Mouse (Mus musculus): ENCODE measurements at regions not wholly inside any gene's neighbourhood (a gene's known extent, or its start where the extent isn't known, plus 50 kb on each side); places are given as distances from the start of the nearest gene placed in this dataset.

DNA sequence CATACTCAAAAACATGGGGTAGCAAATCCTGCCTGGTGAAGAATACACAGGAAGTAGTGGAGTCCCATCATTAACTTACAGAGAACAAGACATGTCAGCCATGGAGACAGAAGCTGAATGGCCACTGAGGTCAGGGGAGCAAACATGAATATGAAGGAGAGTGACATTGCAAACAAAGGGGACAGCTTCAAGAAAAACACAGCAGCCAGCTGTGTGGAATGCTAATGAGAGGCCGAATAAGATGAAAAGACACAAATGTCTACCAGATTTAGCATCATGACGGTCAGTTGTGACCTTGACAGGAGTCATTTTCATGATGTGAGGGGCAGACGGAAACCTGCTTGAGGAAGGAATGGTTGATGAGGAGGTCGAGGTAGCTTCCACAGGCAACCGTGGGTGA is 167.7 kb downstream of the Pou4f1 start:
- Histone ChIP-seq H3K4me1 (ENCODE audit: control insufficient read depth, insufficient read depth, low read length) (no peaks in the 10 kb centered on the region), H3K9ac (ENCODE audit: low read depth, low read length) (no peak overlapping the region), H3K9me3 (ENCODE audit: control insufficient read depth, low read length) (no peaks in the 10 kb centered on the region), H3K27me3 (replicated peaks; ENCODE audit: control insufficient read depth, insufficient read depth, low read length) (no peaks in the 10 kb centered on the region), H3K4me3 (ENCODE audit: low read length) (no peak overlapping the region), H3K4me2 (ENCODE audit: low read depth, low read length) (no peak overlapping the region), H3K36me3 (ENCODE audit: control insufficient read depth, insufficient read depth, low read length) (no peaks in the 10 kb centered on the region), H3K27ac (ENCODE audit: low read length) (no peak overlapping the region)
- WGBS, result 79% methylated on average over 5 of the region's 5 CpGs
- no peak for ATAC-seq

DNA sequence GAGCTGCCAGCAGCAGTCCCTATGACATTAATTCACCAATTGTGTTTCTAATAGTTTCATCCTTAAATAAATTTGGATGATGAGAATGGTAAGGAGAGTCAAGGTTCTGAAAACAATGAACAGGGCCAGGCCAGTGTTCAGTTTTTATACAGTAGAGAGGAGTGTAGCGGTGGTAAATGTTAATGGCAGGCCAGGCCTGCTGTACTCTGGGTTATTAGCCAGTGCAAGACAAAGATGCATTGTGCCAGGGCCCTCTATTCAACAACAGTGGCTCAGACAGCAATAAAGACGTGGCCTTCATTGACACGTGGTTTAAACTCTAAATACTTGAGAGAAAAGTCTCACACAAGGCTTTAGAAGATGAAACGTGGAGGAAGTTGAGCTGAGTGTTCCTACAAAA is 169.5 kb downstream of the Pou4f1 start:
- ATAC-seq, result no peak
- no peak overlapping the region for H3K4me3 ChIP-seq (ENCODE audit: low read length)
- H3K4me1 ChIP-seq (ENCODE audit: control insufficient read depth, insufficient read depth, low read length), result no peaks in the 10 kb centered on the region
- H3K9me3 ChIP-seq (ENCODE audit: control insufficient read depth, low read length), result no peaks in the 10 kb centered on the region
- no peaks in the 10 kb centered on the region for H3K27me3 ChIP-seq (replicated peaks; ENCODE audit: control insufficient read depth, insufficient read depth, low read length)
- H3K4me2 ChIP-seq (ENCODE audit: low read depth, low read length), result no peak overlapping the region
- no peak overlapping the region for H3K9ac ChIP-seq (ENCODE audit: low read depth, low read length)
- H3K36me3 ChIP-seq (ENCODE audit: control insufficient read depth, insufficient read depth, low read length), result no peaks in the 10 kb centered on the region
- no peak overlapping the region for H3K27ac ChIP-seq (ENCODE audit: low read length)
- 47% methylated on average over 4 of the region's 4 CpGs for WGBS

DNA sequence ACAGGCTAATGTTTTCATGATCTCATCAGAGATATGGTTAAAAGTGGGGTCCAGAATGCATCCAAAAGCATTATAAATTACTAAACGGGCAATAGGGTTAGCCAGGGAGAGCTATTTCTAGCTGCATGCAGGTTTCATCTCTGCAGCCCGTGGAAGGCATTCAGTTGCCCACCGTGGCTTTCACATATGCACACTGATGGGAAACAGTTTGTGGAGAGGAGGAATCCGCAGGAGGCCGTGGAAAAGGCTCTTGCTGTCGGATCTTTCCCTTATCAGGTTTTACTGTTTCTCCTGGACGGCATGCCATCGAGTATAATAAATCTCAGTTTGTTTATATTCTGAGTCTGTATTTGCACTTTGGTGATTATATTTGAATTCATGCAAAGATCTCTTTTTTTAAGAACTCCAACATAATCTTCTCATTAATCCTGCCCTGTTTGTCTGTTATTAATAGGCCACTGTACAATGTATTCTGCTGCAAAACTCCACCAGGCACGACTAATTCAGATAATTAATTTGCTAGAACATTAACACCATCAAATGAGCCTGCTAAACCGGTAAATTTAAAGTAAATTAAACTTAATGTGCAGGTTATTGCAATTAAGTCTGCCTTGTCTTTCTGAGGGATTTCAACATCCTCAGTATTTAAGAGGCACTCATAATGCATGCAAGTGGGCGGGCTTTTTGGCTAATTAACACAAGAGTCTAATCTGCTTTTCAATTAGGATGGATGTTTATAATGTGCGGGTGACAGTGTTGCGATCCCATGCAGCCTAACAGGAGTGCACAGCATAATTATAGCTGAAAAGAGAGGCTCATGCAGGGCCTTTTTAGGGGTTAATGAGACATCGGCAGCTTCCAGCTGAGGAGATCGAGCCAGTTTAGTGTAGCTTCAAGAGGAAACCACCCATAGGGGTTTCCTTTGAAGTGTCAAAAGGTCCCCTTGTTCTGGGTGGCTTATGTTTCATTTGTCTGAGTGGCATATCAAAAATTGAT is 170.2 kb downstream of the Pou4f1 start:
- Histone ChIP-seq H3K4me3 (ENCODE audit: low read length) (no peak overlapping the region), H3K4me2 (ENCODE audit: low read depth, low read length) (no peak overlapping the region), H3K9me3 (ENCODE audit: control insufficient read depth, low read length) (no peaks in the 10 kb centered on the region), H3K9ac (ENCODE audit: low read depth, low read length) (no peak overlapping the region), H3K27me3 (replicated peaks; ENCODE audit: control insufficient read depth, insufficient read depth, low read length) (no peaks in the 10 kb centered on the region), H3K27ac (ENCODE audit: low read length) (no peak overlapping the region), H3K36me3 (ENCODE audit: control insufficient read depth, insufficient read depth, low read length) (no peaks in the 10 kb centered on the region), H3K4me1 (ENCODE audit: control insufficient read depth, insufficient read depth, low read length) (no peaks in the 10 kb centered on the region)
- 37% methylated on average over 15 of the region's 15 CpGs for WGBS
- no peak for ATAC-seq

DNA sequence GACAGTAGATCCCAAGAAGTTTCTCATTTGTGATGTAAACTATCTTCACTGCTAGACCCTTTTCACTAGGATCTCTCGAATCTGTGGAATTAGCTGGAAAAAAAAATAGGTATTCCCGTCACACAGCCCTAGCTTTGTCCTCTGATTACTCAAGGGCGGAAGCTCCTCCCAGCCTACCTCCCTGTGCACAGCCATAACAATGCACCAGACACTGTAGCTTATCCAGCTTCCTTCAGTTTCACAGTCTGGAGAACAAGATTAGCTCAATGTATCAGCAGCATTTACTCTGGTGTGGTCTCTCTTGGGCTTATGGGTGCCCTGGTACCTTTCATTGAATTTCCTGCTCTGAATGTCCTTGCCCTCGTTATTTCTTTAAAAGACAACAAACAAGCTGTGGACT is 174.0 kb downstream of the Pou4f1 start:
- no peak for ATAC-seq

DNA sequence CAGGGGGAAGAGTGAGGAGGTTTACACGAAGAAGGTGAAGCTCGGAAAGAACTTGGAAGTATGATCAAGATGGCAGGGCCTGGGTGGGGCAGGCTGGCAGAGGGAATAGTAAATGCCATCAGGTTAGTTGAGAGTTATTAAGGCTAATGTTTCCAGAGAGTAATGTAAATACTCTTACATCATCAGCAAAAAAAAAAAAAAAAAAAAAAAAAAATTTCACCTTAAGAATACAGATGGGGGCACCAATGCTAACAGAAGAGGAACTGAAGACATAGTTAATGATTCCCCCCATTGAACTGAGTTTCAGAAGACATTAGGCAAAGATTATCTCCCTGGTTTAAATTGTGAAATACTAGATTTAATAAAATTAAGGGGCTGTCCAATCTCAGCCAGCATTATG is 174.7 kb downstream of the Pou4f1 start:
- no peaks in the 10 kb centered on the region for H3K27me3 ChIP-seq (replicated peaks; ENCODE audit: control insufficient read depth, insufficient read depth, low read length)
- no peak overlapping the region for H3K9ac ChIP-seq (ENCODE audit: low read depth, low read length)
- no peak overlapping the region for H3K4me2 ChIP-seq (ENCODE audit: low read depth, low read length)
- no peak overlapping the region for H3K4me3 ChIP-seq (ENCODE audit: low read length)
- H3K27ac ChIP-seq (ENCODE audit: low read length), result no peak overlapping the region
- no peaks in the 10 kb centered on the region for H3K4me1 ChIP-seq (ENCODE audit: control insufficient read depth, insufficient read depth, low read length)
- 87% methylated on average over 2 of the region's 2 CpGs for WGBS
- no peak for ATAC-seq
- H3K36me3 ChIP-seq (ENCODE audit: control insufficient read depth, insufficient read depth, low read length), result no peaks in the 10 kb centered on the region
- no peaks in the 10 kb centered on the region for H3K9me3 ChIP-seq (ENCODE audit: control insufficient read depth, low read length)

More for the DNA sequence above, 174.0 kb downstream of the Pou4f1 start:
- Histone ChIP-seq H3K4me1 (ENCODE audit: control insufficient read depth, insufficient read depth, low read length) (no peaks in the 10 kb centered on the region), H3K4me2 (ENCODE audit: low read depth, low read length) (no peak overlapping the region), H3K4me3 (ENCODE audit: low read length) (no peak overlapping the region), H3K9ac (ENCODE audit: low read depth, low read length) (no peak overlapping the region), H3K9me3 (ENCODE audit: control insufficient read depth, low read length) (no peaks in the 10 kb centered on the region), H3K27ac (ENCODE audit: low read length) (no peak overlapping the region), H3K36me3 (ENCODE audit: control insufficient read depth, insufficient read depth, low read length) (no peaks in the 10 kb centered on the region), H3K27me3 (replicated peaks; ENCODE audit: control insufficient read depth, insufficient read depth, low read length) (no peaks in the 10 kb centered on the region)
- 59% methylated on average over 4 of the region's 4 CpGs for WGBS

GRCm38 (mm10) chr14:104280353-104280752 is 187.4 kb downstream of the Pou4f1 start:
- no peak overlapping the region for H3K27ac ChIP-seq (ENCODE audit: low read length)
- ATAC-seq, result no peak
- no peaks in the 10 kb centered on the region for H3K9me3 ChIP-seq (ENCODE audit: control insufficient read depth, low read length)
- WGBS, result 83% methylated on average over 6 of the region's 6 CpGs
- H3K36me3 ChIP-seq (ENCODE audit: control insufficient read depth, insufficient read depth, low read length), result no peaks in the 10 kb centered on the region
- no peak overlapping the region for H3K4me2 ChIP-seq (ENCODE audit: low read depth, low read length)
- H3K9ac ChIP-seq (ENCODE audit: low read depth, low read length), result no peak overlapping the region
- H3K4me3 ChIP-seq (ENCODE audit: low read length), result no peak overlapping the region
- H3K4me1 ChIP-seq (ENCODE audit: control insufficient read depth, insufficient read depth, low read length), result no peaks in the 10 kb centered on the region
- H3K27me3 ChIP-seq (replicated peaks; ENCODE audit: control insufficient read depth, insufficient read depth, low read length), result no peaks in the 10 kb centered on the region

- Histone ChIP-seq H3K9ac (ENCODE audit: low read depth, low read length) (no peak overlapping the region), H3K27ac (ENCODE audit: low read length) (no peak overlapping the region), H3K4me1 (ENCODE audit: control insufficient read depth, insufficient read depth, low read length) (no peaks in the 10 kb centered on the region), H3K4me2 (ENCODE audit: low read depth, low read length) (no peak overlapping the region), H3K36me3 (ENCODE audit: control insufficient read depth, insufficient read depth, low read length) (no peaks in the 10 kb centered on the region), H3K9me3 (ENCODE audit: control insufficient read depth, low read length) (no peaks in the 10 kb centered on the region), H3K27me3 (replicated peaks; ENCODE audit: control insufficient read depth, insufficient read depth, low read length) (no peaks in the 10 kb centered on the region), H3K4me3 (ENCODE audit: low read length) (no peak overlapping the region)
- WGBS, result 77% methylated on average over 5 of the region's 5 CpGs
- no peak for ATAC-seq
Observed at GRCm38 (mm10) chr14:104279890-104280289, 187.9 kb downstream of the Pou4f1 start.

DNA sequence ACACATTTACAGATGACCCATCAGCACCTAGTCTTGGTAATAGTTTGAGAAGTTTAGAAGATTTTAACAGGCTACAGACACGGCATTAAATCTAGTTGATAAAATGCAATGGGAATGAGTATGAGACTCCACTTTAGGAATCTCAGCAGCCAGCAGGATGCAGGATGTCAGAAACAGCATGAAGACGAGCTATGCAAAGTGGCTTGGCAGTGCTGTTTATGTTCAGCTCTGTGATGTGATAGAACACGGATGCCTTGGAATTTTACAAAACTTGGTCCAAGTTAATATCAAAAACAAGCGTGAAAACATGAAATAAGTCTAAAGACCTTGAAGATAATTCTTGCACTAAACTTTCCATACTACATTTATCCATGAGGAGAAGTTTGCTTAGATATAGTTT is 193.0 kb downstream of the Pou4f1 start:
- Histone ChIP-seq H3K36me3 (ENCODE audit: control insufficient read depth, insufficient read depth, low read length) (no peaks in the 10 kb centered on the region), H3K27ac (ENCODE audit: low read length) (no peak overlapping the region), H3K9me3 (ENCODE audit: control insufficient read depth, low read length) (no peaks in the 10 kb centered on the region), H3K4me3 (ENCODE audit: low read length) (no peak overlapping the region), H3K4me1 (ENCODE audit: control insufficient read depth, insufficient read depth, low read length) (no peaks in the 10 kb centered on the region), H3K27me3 (replicated peaks; ENCODE audit: control insufficient read depth, insufficient read depth, low read length) (no peaks in the 10 kb centered on the region), H3K9ac (ENCODE audit: low read depth, low read length) (no peak overlapping the region), H3K4me2 (ENCODE audit: low read depth, low read length) (no peak overlapping the region)
- ATAC-seq, result no peak
- 65% methylated on average over 4 of the region's 4 CpGs for WGBS

DNA sequence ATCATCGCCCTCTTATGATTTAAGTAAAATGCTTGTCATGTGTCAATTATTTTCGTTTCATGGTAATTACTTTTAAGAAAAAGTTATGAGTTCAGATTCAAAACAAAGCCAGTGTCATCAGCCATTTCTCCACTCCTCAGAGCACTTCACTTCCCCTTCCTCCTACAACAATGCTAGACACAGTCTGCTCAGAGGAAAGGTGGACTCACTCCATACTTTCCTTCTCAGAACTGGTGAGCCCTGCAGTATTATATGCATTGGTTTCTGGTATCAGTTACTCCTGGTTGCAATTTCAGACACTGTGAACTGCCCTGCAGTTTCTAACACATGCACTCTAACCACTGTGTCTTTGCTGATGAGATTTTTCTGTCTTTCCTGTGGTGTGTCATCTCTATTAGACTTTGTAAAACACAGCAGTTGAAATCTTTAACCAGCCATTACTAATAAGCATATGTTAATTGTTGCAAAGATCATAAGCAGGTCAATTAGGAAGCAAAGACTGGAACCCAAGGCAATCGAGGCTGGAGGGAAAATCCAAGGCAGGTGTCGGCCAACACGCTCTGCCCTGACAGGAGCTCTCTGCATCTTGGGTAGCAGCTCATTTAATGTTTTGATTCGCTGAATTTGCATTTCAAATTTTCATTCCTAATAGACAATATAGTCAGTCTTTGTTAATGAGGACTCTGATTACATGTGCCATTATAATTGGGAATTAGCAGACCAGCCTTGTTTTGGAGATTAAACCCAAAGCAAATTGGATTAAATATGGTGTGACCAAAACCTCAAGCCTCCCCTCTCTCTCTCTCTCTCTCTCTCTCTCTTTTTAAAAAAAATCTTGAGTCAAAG is 202.7 kb downstream of the Pou4f1 start:
- H3K4me3 ChIP-seq (ENCODE audit: low read length), result no peak overlapping the region
- no peaks in the 10 kb centered on the region for H3K4me1 ChIP-seq (ENCODE audit: control insufficient read depth, insufficient read depth, low read length)
- H3K27me3 ChIP-seq (replicated peaks; ENCODE audit: control insufficient read depth, insufficient read depth, low read length), result no peaks in the 10 kb centered on the region
- no peaks in the 10 kb centered on the region for H3K9me3 ChIP-seq (ENCODE audit: control insufficient read depth, low read length)
- no peak overlapping the region for H3K4me2 ChIP-seq (ENCODE audit: low read depth, low read length)
- no peak overlapping the region for H3K27ac ChIP-seq (ENCODE audit: low read length)
- no peak for ATAC-seq
- 75% methylated on average over 6 of the region's 6 CpGs for WGBS
- no peaks in the 10 kb centered on the region for H3K36me3 ChIP-seq (ENCODE audit: control insufficient read depth, insufficient read depth, low read length)
- no peak overlapping the region for H3K9ac ChIP-seq (ENCODE audit: low read depth, low read length)

Data from intestine, embryonic 16.5 days (tissue).